Mouse (Mus musculus): ENCODE measurements around the gene Crtac1. TPM values are rescaled to one million over a fixed set of nuclear protein-coding genes. Genes with fewer than 3 reads are reported as not detected.
A peak's percentile ranks its signal among the peaks of the same experiment; 100 is the strongest.

The Crtac1 gene
- total RNA-seq, 2 experiments from 2014 or later: 0.15 TPM; not detected in 1

GRCm38 (mm10) chr19:42249976-42250914, 181.3 kb downstream of the Crtac1 start:
- intact Hi-C loops (cut with DNase I): no loop called here
- DNase-seq: no peak

- intact Hi-C loops (cut with DNase I): no loop called here
- DNase-seq: no peak
These were observed 184.1 kb downstream of the Crtac1 start, which contains the start of gene Golga7b for GRCm38 (mm10) chr19:42247519-42247918. TSS of gene Golga7b (plus strand) at chr19:42247574.

- intact Hi-C loops (cut with DNase I): no loop called here
- no peak for DNase-seq
These were observed 185.0 kb downstream of the Crtac1 start for GRCm38 (mm10) chr19:42246626-42247025.

DNA sequence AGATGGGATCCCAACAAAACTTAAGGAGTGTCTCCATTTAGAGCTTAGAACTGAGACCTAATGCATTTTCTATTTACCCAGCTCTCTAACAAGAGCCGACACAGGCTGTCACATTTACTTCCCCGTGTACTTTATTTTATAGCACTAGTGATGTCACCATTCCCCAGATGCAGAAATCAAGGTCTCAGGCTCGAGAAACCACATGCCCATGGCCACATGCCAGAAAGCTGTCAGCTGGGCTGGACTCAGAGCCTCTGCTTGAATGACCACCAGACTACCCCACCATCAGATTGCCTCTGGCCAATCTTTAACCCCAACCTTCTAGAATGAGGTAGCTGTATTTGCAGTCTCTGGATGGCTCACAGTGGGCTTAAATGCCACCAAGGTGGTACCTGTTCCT, 188.2 kb downstream of the Crtac1 start:
- no peak for DNase-seq
- intact Hi-C loops (cut with DNase I): no loop called here

GRCm38 (mm10) chr19:42240881-42241280, 190.7 kb downstream of the Crtac1 start:
- DNase-seq: no peak

DNA sequence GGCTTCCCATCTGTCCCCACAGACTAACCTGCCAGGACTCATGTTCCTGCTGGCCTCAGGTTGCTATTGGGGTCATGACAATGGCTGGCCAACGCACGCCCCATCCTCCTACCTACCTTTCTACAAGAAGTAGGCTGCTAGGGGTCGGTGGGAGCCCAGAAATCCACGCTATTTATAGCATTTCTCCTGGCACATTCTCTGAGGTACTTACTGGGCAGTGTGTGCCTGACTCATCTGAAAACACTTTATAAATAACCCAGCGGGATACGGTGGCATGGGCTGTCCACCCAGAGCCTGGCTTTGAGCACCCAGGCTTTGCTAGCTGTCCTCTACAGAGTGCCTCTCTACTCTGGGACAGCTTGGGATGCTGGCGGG, 193.3 kb downstream of the Crtac1 start:
- peak; percentile 28 to 42 for DNase-seq
- intact Hi-C loops (cut with DNase I): no loop called here

More at GRCm38 (mm10) chr19:42240881-42241280, 190.7 kb downstream of the Crtac1 start:
- intact Hi-C loops (cut with DNase I): no loop called here

- intact Hi-C loops (cut with DNase I): no loop called here
- DNase-seq: peak; percentile 17 to 40
These were observed 193.8 kb downstream of the Crtac1 start for GRCm38 (mm10) chr19:42237602-42238340.

Small RNA genes within 50 kb of the gene (microRNA-seq; reads per million reads assigned to microRNA genes)
- gene Gm26339: 0 reads per million in 2 experiments
- 0.27 to 17.1 reads per million in 2 experiments for gene Mir3085

Other genes starting within 250 kb of the Crtac1 start
- gene Sfrp5, start 229.5 kb downstream of the Crtac1 start, total RNA-seq (2021): 1 to 10 TPM; 1.2 to 3.3 TPM
- under 1 TPM; 0.49 to 0.50 TPM for gene Golga7b, start 184.2 kb downstream of the Crtac1 start, total RNA-seq (2021)
- gene R3hcc1l, start 87.0 kb upstream of the Crtac1 start, total RNA-seq (2021): 10 to 100 TPM; 17.6 to 21.0 TPM
- 1 to 10 TPM; 1.3 to 1.8 TPM for gene Loxl4, start 181.0 kb upstream of the Crtac1 start, total RNA-seq (2021)